Mouse (Mus musculus): ENCODE measurements at regions not wholly inside any gene's neighbourhood (a gene's known extent, or its start where the extent isn't known, plus 50 kb on each side); places are given as distances from the start of the nearest gene placed in this dataset.

DNA sequence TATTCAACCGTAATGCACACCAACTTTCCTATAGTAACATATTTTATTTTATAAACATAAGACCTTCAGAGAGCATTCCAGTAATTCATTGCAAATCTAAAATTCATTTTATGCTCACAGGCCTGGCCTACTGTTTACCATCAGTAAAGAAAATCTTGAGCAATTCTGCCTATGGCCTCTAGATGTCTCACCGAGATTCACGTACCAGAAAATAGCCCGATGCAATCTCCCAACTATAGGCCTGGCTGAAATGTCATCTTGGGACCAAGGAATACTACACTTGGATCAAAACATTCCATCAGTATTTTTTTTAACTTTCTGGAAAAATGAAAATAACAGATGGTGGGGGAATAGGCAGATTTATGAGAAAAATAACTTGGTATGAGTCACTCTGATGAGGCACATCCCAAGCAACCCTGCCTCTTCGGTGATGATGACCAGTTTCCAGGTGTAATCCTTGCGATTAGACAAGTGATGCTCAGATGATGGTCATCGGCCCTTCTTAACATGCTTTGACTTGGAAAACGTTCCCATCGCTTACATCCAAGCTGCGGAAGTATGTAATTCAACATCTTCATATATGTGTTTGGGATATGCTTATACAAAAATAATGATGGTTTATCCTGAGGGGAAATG, 439.9 kb downstream of the Nyap2 start:
- DNase-seq (ENCODE audit: low read depth, low spot score), result no peak

DNA sequence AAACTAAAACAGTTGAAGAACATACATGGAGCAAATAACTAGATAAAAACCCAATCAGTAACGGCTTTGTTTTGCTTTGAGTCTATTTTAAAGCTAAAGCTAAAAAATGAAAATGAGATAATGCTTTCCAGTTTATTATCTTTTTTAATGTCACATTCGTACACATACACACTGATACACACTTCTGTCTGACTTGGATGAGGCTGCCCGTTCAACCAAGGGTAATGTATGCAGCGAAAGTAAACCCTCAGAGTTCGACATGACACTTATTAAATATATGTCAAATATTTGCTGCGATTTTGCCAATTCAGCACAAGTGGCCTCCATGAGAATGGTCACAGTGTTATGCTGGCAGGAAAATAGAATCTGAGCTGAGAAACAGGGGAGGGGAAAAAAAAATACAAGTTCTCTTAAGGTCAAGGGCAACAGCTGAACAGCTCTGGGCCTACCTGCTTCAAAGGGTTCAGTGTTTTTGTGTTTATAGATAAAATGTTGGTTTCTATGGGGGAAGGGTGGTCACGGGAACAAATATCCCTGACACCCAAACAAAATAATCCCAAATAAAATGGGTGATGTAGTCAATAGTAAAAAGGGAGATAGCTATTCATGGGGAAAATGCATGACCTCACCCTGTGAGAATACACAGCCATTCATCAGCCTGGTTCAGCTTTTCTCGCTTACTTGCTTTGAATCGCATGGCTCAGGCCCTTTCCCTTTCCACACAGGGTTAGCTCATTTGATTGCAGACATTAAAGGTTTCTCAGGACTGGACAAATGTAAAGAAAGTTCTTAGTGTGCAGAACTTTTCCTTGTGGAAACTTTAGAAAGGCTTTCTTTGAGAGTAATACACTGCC, 443.9 kb downstream of the Nyap2 start:
- no peak for DNase-seq (ENCODE audit: low read depth, low spot score)

DNA sequence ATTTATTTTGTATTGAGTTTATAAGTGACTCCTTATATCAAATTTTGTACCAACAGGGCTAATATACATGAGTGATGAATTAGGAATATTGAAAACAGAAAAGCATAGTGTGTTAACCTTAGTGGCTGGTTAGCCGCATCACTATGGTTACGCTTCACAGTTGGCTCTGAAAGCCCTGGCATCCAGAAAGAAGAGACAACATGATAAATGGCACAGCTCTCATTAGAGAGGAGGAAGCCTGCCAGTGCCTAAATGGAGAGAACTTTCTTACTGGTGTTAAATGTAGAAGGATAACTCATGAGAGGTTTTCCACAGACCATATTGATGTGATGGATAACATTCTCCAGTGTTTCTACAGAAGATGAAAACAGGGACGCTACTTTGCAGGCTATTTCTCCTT, 446.2 kb downstream of the Nyap2 start:
- no peak for DNase-seq (ENCODE audit: low read depth, low spot score)

DNA sequence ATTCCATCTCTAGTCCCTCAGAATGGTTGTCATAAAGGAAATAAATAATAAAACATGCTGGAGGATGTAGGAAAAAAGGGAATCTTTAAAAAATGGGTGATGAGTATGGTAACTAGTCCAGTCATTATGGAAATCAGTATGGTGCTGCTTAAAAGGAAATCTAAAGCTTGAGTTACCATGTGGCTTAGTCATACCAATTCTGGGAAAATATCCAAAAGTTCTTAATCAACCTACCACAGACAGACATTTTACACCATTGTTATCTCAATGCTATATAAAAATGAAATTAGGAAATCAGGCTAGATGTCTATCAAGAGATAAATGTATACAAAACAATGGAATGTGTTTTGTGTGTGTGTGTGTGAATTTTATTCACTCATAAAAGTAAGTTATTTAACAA, 449.1 kb downstream of the Nyap2 start:
- DNase-seq (ENCODE audit: low read depth, low spot score), result no peak

DNA sequence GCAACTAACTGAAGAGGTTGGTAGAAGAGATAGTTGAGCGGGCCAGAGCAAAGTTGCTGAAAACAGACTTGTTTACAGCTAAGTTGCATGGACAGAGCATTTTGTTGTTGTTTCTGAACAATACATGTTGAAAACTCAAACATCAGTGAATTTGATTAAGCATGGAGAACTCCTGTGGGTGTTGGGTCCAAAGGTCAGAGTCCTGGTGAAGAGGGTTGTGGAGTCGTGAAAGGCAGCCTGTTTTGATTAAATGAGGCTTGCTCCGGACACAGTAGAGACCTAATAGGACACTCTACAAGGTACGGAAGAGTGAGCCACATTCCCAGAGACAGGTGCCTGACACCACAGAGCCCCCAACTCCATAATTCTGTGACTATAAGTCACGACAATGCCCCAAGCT, 461.1 kb downstream of the Nyap2 start:
- DNase-seq (ENCODE audit: low read depth, low spot score), result no peak

DNA sequence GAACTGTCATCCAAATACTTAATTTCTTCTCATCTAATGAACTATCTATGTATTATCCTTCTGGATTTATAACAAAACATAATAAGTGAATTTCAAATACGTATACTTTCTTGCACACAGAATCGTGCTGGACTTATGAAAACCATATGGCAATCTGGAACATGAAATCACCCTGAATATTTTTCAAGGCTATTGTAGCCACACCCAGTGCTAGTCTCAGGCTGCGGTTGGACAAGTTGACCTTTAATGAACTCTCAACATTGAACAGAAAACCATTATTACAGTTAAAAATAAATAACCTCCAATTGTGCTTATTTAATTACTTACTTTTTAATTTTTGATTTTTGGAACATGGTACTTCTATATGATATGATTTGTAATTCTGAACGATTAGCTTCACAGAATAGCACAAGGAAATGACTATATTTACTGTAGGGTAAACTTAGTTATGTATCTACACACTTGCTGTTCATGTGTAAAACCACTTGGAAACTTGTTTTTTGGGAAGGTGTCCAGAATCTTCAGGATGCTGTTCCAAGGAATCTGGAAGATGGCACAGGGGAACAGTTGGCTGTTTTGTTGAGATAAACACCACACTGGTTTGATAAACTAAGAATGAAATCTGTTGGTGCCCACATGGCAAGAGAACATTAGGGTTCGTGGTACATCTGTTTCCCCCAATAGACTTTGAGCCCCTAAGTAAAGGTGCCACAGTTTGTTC, 463.0 kb downstream of the Nyap2 start:
- no peak for DNase-seq (ENCODE audit: low read depth, low spot score)

DNA sequence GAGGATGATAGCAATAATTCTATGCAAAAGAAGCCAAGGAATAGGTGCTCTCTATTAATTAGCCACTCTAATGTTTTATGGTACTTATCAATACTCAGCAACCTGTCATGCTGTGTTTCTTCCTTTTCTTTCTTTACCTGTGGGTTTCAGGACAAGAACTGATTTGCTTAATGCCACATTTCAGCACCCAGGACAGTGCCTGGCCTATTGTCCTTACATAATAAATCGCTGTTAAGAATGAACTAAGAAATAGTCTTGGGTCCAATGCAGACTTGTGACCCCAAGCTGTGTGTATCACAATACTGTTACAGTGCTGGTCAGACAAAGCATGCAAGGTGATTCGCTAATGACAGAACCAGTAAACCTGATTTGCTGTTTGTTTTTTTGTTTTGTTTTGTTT, 472.2 kb downstream of the Nyap2 start:
- peak; percentile 5 for DNase-seq (ENCODE audit: low read depth, low spot score)

DNA sequence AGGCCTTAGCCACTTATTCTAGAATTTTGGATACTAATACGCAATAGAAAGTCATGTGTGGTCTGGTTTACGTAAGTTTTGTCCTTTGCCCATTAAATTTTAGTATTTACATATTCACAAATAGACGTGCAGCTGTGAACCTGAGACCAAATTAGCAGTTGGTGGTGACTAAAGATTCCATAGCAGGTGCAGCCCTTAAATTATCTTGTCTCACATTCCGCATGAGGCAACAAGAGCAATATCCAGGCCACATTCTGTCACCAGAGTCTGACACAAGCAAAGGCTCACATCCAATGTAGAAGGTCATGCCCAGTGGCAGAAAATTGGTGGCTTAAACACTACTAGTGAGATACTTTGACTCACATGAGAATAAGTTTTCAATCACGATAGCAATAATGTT, 473.0 kb downstream of the Nyap2 start:
- DNase-seq (ENCODE audit: low read depth, low spot score), result no peak

DNA sequence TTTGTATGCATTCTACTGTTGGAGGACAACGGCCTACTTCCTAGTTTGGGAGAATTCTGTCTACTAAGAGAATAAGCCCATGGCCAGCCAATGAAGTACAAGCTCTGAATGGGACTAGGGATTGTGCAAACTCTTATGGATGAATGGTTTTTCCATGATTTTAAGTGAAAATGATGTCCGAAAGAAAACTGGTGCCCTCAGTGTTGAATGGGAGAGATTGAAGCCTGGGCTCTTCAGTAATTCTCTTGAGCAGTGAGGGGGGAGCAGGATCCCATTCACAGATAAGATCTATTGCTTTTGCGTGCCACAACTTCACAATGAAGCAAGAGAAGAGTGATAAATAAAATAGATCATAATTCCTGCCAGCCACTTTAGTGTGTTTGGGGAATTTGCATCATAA, 476.0 kb downstream of the Nyap2 start:
- DNase-seq (ENCODE audit: low read depth, low spot score), result no peak

DNA sequence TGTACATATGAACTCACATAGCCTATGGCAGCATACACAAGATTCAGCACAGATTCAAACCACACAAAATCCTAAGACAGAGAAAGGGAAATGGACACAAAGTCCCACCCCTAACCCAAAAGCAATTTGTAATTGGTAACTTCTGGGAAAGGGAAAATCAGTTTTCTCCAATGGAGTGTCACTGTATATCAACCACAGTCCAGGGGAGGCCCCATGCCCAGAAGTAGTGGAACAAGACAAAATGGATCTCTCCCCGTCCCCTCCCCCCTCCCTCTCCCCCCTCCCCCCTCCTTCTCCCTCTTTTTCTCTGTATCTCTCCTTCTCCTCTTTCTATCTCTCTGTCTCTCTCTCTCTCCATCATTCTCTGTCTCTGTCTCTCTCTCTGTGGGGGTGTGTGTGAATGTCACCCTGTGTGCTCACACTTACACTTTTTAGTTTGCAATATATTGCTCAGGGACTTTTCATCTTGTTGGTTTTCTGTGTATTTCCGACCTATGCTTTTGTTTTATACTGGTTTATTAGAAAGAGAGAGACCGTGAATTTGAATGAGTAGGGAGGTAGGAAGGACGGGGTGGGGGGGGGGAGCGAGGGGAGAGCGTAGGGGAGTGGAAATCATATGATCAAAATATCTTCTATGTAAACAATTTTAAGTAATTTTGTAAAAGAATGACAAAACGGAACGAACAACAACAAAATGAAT, 500.4 kb downstream of the Nyap2 start:
- no peak for DNase-seq (ENCODE audit: low read depth, low spot score)

DNA sequence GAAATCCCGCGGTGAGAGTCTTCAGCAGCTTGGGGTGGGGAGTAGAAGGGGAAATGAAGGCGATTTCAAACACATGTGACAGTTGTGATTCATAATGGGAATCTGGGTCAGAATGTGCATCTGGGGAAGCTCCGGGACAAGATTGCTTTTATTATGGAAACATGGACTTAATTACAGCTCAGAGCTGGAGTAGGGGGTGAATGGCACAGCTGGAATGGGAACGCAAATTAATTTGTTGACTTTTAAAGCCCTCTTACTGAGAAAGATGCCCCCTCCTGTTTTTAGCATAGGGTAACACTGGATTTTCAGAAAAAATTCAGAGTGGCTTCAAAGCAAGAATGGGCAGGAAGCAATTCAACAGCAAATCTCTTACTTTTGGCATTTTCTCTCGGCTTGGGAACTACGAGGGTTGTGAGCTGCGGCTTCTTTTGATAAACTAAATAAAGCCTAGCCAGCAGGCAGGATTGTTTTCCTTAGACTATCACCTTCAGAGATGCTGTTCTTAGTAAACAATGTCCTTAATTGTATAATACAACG, 501.0 kb downstream of the Nyap2 start:
- no peak for DNase-seq (ENCODE audit: low read depth, low spot score)

DNA sequence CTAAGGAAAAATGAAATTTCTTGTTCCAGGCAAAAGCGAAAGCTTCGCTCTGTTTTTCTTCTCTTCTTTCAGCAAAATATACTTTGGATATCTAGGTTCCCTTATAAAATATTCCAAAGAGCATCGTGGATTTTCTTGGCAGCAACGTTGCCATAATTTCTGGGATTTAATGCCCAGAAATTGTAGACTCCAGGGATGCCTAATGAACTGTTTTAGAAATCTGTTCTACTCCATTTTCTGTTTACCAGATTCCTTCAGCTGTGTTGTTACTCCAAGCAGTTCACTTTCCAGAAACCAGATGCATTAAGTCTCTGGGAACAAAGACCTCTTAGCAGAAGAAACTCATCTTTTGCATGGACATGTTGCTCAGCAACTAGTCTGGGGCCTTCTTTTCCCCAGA, 504.5 kb downstream of the Nyap2 start:
- no peak for DNase-seq (ENCODE audit: low read depth, low spot score)

DNA sequence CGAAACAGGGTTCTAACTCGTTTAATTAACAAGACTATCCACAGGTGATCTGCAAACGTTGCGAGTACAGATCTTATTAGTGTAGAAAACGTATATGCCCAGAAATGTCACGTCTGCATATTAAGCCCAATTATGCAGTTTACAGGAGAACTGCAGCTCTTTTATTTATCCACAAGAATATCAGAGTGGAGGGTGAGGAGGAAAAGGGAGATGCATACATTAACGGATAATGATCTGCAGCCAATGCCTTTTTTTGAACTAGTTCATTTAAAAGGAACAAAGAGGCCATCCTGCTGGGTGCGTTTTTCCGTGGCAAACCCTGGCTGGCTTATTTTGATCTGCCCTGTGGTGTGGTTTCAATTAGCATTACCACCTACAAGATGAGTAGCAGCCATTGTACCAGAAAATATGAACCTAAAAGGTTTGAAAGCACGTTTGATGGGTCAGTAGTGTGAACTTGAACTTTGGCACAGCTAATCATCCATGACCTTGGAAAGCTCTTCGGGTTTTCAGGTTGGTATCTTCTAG, 511.1 kb downstream of the Nyap2 start:
- DNase-seq (ENCODE audit: low read depth, low spot score), result no peak

DNA sequence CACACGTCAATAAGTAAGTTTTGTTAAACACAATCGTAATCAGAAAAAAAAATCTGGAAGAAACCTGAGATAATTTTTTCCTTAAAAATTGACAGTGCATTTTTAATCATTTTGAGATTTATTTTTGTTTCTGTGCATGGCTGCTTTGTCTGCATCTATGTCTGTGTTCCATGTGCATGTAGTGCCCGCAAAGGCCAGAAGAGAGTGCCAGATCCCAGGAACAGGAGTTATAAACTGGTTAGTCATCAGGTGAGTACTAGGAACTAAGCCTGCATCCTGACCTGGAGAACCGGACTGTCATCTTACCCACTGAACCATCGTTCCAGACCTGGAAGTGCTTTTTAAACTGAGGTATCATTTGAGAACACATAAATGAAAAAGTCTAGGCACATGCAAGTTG, 514.9 kb downstream of the Nyap2 start:
- DNase-seq (ENCODE audit: low read depth, low spot score), result no peak

DNA sequence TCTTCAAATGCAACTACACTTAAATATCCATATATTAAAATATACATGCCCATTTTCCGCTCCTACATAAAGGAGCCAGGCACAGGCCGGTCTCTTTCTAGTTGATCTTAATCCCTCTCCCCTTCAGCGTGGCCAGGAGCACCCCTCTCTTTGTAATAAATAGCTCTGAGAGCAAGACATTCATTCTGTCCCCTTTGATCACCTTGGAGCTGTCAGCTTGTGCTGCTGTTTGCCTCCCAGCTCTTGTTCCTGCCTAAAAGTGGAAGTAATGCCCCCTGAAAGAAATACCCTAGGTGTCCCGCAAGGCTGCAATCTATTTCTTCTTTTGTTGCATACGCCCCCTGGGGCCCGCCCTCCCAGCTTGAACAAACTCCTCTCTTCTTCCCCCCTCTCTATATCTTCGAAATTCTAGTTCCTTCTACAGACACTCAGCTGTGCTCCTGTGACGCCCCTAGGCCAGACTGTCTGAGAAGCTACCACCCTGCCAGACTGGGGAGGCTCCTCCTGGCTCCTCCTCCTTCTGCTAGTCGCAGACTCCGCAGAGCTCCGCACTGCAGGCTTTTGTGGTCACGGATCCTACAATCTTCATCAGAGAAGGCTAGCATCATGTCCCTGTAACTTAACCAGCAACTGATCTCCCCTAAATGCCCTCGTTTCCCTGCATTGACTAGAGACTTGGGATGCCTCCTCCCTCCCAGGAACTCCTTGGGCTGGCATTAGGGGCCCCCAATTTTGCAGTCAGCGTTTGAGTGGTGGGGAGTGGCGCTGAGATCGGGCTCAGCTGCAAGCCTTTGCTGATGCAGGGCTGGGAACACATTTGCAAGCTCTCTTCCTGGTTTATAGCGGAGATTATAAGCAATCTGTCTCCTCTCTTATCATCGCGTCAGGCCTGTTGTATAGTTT, 516.8 kb downstream of the Nyap2 start:
- peak; percentile 57 for DNase-seq (ENCODE audit: low read depth, low spot score)

DNA sequence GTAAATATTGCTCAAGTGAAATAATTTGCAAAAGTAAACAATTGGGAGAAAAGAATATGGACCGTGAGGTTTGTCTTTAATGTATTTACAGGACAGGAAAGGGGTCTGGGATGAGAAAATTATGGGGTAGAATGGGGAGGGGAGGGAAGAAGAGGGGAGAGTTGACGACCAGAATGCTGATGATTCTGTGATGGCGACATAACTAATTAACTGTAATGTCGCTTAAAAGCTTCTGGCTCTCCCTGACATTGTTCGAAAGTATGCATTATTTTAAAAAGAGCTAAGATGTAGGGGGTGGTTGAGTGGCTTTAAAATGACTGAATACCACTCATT, 517.4 kb downstream of the Nyap2 start:
- DNase-seq (ENCODE audit: low read depth, low spot score), result no peak

DNA sequence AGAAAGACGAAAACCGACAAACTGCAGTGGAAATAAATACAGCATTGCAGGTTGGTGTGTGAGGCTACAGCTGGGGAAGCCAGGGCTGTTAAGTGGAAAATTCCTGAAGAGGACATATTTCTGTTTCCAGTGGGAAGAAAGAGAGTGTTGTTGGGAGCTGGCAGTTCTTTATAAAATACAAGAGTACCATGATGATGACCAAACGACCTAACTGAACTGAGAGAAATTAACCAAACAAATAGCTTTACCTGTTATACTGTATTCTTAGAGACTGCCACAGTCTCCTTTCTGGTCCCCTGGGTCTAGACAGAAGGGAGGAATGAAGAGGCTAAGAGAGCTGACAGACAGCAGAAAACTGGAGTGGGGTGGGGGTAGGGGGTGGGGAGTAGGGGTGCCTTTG, 517.9 kb downstream of the Nyap2 start:
- no peak for DNase-seq (ENCODE audit: low read depth, low spot score)

DNA sequence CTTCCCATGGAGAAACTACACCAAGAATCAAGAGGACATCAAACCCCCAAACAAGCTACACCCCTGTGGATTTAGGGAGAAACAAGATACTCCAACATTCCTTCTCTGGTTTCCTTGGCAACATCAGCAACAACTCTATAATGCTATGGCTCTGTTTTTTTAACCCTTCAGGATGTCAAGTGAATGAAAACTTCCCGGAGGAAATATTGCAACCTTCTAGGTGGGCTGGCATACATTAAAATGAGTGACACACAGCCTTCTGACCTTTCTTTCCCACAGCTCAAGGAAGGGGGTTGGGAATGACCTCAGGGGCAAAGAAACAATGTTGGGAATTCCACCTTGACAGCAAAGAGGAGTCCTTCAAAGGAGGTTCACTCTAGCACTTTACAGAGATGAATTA, 532.0 kb downstream of the Nyap2 start:
- DNase-seq (ENCODE audit: low read depth, low spot score), result peak; percentile 52

DNA sequence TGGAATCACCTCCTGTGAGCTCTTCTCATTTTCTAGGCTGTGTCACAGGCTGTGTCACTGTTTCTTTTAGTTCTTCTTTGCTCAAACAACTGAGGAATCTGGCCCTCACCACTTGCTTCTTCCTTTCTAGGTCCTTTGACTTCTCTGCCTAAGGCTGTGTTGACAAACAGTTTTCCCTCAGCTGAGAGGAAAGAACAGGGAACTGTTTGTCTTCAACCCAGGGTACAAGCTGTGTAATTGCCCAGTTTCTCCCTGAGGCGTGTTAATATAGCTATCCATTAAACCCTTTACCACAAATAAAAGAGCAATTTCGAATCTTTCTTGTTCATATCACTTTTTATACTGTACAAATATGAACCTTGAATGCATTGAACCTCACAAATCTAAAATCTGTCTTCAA, 542.1 kb downstream of the Nyap2 start:
- no peak for DNase-seq (ENCODE audit: low read depth, low spot score)

DNA sequence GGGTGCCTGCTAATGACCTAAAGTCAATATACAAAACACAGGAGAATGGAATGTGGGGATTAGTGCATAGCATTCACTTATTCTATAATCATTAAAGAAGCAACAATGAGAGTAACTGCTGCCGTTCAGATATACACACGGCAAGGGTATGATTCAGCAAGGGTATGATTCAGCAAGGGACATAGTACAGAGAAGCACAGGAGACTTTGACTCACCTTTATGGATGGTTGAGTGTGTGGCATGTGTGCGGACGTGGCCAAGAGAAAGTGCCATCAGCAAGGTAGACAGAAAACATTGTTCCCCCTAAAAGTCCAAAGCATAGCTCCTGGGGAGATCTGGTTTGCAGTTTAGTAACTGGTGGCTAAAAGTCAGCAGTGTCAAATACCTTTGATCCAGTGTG, 547.4 kb downstream of the Nyap2 start:
- DNase-seq (ENCODE audit: low read depth, low spot score), result no peak

DNA sequence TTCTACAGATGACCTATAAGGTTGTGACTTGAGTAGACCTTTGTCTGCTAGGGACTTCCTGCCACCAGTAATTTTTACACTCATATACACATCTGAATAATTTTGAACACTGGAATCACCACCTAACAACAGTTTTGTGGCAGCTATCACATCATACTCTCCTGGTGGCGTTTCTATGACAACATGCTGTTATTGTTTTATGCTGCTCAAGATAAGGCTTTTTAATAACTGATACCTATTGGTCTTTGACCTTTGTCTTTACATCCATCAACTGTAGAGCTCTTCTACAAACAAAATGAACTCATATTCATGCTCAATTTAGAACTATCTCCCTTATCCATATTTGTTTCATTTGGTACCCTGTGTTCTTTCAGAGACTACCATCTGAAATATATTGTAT, 556.0 kb downstream of the Nyap2 start:
- no peak for DNase-seq (ENCODE audit: low read depth, low spot score)

All from embryo, embryonic 11.5 days (tissue).